In genomic region chr4:139082790-139083564, GRCm38 (mm10) we compare ENCODE assay signal across 10 mouse cellular contexts. TPM values are rescaled to one million over a fixed set of nuclear protein-coding genes. Genes with fewer than 3 reads are reported as not detected.
A peak's percentile ranks its signal among the peaks of the same experiment; 100 is the strongest.
DNase-seq lines count a peak whose midpoint lies in the region; ATAC-seq and TF ChIP-seq lines count a peak whose summit lies in the region.
"Had no signal": no experiment of that assay in that cellular context is flagged by ENCODE, and none has a peak within 500 bp of the region (broad histone marks: within the 10 kb centered on the region; RNA-seq: fewer than 3 reads in every experiment).

No protein-coding gene starts in this region.

- H3K4me3 ChIP-seq in forebrain, embryonic 11.5 days (ENCODE audit: low read depth, low read length) = no peak overlapping the region
- H3K4me3 ChIP-seq in midbrain, embryonic 11.5 days (ENCODE audit: low read depth, low read length) = no peak overlapping the region
- H3K4me3 ChIP-seq in thymus, adult 2 months (ENCODE audit: control insufficient read depth, insufficient read depth, low read length) = no peak overlapping the region

- no peak for TF ChIP-seq CTCF in thymus, adult 2 months (IDR thresholded peaks at IDR 0.05; ENCODE audit: borderline replicate concordance, control insufficient read depth, extremely low read depth, insufficient read depth, low read length, poor library complexity)

- ATAC-seq in forebrain, embryonic 11.5 days (replicated peaks; ENCODE audit: low FRiP score) = peak; percentile 71
- ATAC-seq in midbrain, embryonic 11.5 days (ENCODE audit: low FRiP score) = peak; percentile 79
- ATAC-seq: Patski had no signal

- H3K4me1 ChIP-seq in forebrain, embryonic 11.5 days (replicated peaks; ENCODE audit: control insufficient read depth, insufficient read depth, low read length) = peaks cover 9% of the 10 kb centered on the region
- peaks cover 14% of the 10 kb centered on the region for H3K4me1 ChIP-seq in midbrain, embryonic 11.5 days (ENCODE audit: control insufficient read depth, insufficient read depth, low read length)
- no peaks in the 10 kb centered on the region for H3K4me1 ChIP-seq in thymus, adult 2 months (replicated peaks; ENCODE audit: control insufficient read depth, insufficient read depth, low read length)

- intact Hi-C loops in left cerebral cortex, postnatal 14 days (cut with DNase I) = no loop called here
- intact Hi-C loops in left cerebral cortex, postnatal 25 days (cut with DNase I) = no loop called here

- no peaks in the 10 kb centered on the region; the same call in 1 of the 2 replicates for H3K27me3 ChIP-seq in forebrain, embryonic 11.5 days (ENCODE audit: control insufficient read depth, insufficient read depth, low read length)
- no peaks in the 10 kb centered on the region for H3K27me3 ChIP-seq in midbrain, embryonic 11.5 days (ENCODE audit: control insufficient read depth, insufficient read depth, low read length)
- H3K27me3 ChIP-seq in thymus, adult 2 months (ENCODE audit: control insufficient read depth, insufficient read depth, low read length) = no peaks in the 10 kb centered on the region
- H3K27me3 ChIP-seq: Patski had no signal

- no peak for TF ChIP-seq POLR2A in thymus, adult 2 months (IDR thresholded peaks at IDR 0.05; ENCODE audit: control insufficient read depth, extremely low read depth, insufficient read depth, low read length, poor library complexity)

- H3K4me2 ChIP-seq in forebrain, embryonic 11.5 days (ENCODE audit: low read depth, low read length, severe bottlenecking) = peak overlapping the region; percentile 32; the same call in 1 of the 2 replicates
- H3K4me2 ChIP-seq in midbrain, embryonic 11.5 days = peak overlapping the region; percentile 18; the same call in 1 of the 2 replicates

- peak overlapping the region; percentile 44; the same call in 1 of the 2 replicates for H3K9ac ChIP-seq in forebrain, embryonic 11.5 days (ENCODE audit: low read length)
- peak overlapping the region; percentile 35 for H3K9ac ChIP-seq in midbrain, embryonic 11.5 days (ENCODE audit: low read length)

- 38% methylated on average over 12 of the region's 12 CpGs for WGBS in forebrain, embryonic 11.5 days
- 23% methylated on average over 12 of the region's 12 CpGs for WGBS in midbrain, embryonic 11.5 days
- WGBS in thymus, adult 2 months = 68% methylated on average over 12 of the region's 12 CpGs

- H3K9me3 ChIP-seq in forebrain, embryonic 11.5 days (ENCODE audit: control insufficient read depth, low read length) = no peaks in the 10 kb centered on the region
- H3K9me3 ChIP-seq in midbrain, embryonic 11.5 days (ENCODE audit: control insufficient read depth, low read length) = no peaks in the 10 kb centered on the region

- DNase-seq in left cerebral cortex, postnatal 14 days (ENCODE audit: low spot score in 2 of 2) = peak; percentile 66 to 79
- no peak for DNase-seq in left cerebral cortex, postnatal 25 days (ENCODE audit: low spot score in 2 of 2)
- peak; percentile 66 for DNase-seq in embryo, embryonic 11 days
- peak; percentile 71 for DNase-seq in forebrain, embryonic 11.5 days (ENCODE audit: low spot score)
- DNase-seq in midbrain, embryonic 11.5 days (ENCODE audit: low spot score, missing footprints) = peak; percentile 92
- DNase-seq in ovary, postnatal 10 days (ENCODE audit: low spot score) = no peak
- DNase-seq in thymus, postnatal 36 days = no peak
- no peak for DNase-seq in thymus, adult 2 months
- DNase-seq: thymus, postnatal 25 days had no signal

- H3K27ac ChIP-seq in forebrain, embryonic 11.5 days (ENCODE audit: low read depth, low read length) = no peak overlapping the region; the same call in 1 of the 2 replicates
- no peak overlapping the region for H3K27ac ChIP-seq in midbrain, embryonic 11.5 days (ENCODE audit: low read depth, low read length)
- no peak overlapping the region for H3K27ac ChIP-seq in thymus, adult 2 months (ENCODE audit: control insufficient read depth, insufficient read depth, low read length)

- H3K36me3 ChIP-seq in forebrain, embryonic 11.5 days (ENCODE audit: control insufficient read depth, insufficient read depth, low read length) = no peaks in the 10 kb centered on the region
- no peaks in the 10 kb centered on the region for H3K36me3 ChIP-seq in midbrain, embryonic 11.5 days (ENCODE audit: control insufficient read depth, insufficient read depth, low read length)
- H3K36me3 ChIP-seq in thymus, adult 2 months (ENCODE audit: control insufficient read depth, insufficient read depth, low read length) = no peaks in the 10 kb centered on the region

RNA-seq across cellular contexts. Expression of gene Htr6, which starts 7.6 kb away (rescaled TPM):
- total RNA-seq in left cerebral cortex, postnatal 14 days (2021) = 1 to 10 TPM; 5.4 to 6.2 TPM
- total RNA-seq in left cerebral cortex, postnatal 25 days (2021) = 1 to 10 TPM; 6.4 to 6.6 TPM
- polyA plus RNA-seq in forebrain, embryonic 11.5 days (2014; fragmentation: Nextera tagmentation; extraction: Ambion mirVana) = 0.27 TPM in 1 of 2 replicates, not detected in the other
- polyA plus RNA-seq in midbrain, embryonic 11.5 days (2014; fragmentation: Nextera tagmentation; extraction: Ambion mirVana) = not detected in 2 replicates
- polyA plus RNA-seq in thymus, adult 2 months (2012; rRNA removed) = not detected in 2 replicates

RNA-seq across cellular contexts. Expression of gene Nbl1, which starts 9.8 kb away (rescaled TPM):
- total RNA-seq in left cerebral cortex, postnatal 14 days (2021) = 10 to 100 TPM; 43.8 to 50.2 TPM
- 10 to 100 TPM; 65.9 to 78.4 TPM for total RNA-seq in left cerebral cortex, postnatal 25 days (2021)
- 23.9 and 24.7 TPM in 2 replicates for polyA plus RNA-seq in forebrain, embryonic 11.5 days (2014; fragmentation: Nextera tagmentation; extraction: Ambion mirVana)
- 12.7 and 13.6 TPM in 2 replicates for polyA plus RNA-seq in midbrain, embryonic 11.5 days (2014; fragmentation: Nextera tagmentation; extraction: Ambion mirVana)
- 35.7 and 36.3 TPM in 2 replicates for polyA plus RNA-seq in thymus, adult 2 months (2012; rRNA removed)

RNA-seq across cellular contexts. Expression of gene Minos1, which starts 47.9 kb away (rescaled TPM):
- 100 to 1,000 TPM; 208 to 210 TPM for total RNA-seq in left cerebral cortex, postnatal 14 days (2021)
- total RNA-seq in left cerebral cortex, postnatal 25 days (2021) = 100 to 1,000 TPM; 215 to 218 TPM
- polyA plus RNA-seq in forebrain, embryonic 11.5 days (2014; fragmentation: Nextera tagmentation; extraction: Ambion mirVana) = 344 and 387 TPM in 2 replicates
- polyA plus RNA-seq in midbrain, embryonic 11.5 days (2014; fragmentation: Nextera tagmentation; extraction: Ambion mirVana) = 421 and 426 TPM in 2 replicates
- 38.0 and 65.3 TPM in 2 replicates for polyA plus RNA-seq in thymus, adult 2 months (2012; rRNA removed)

Comparison
In these comparisons a context has a peak if more than half of its experiments do, and no peak if none do; other contexts are left out.
1. DNase-seq: peak in left cerebral cortex, postnatal 14 days (2 of 2), embryo, embryonic 11 days (single experiment), forebrain, embryonic 11.5 days (single experiment) and midbrain, embryonic 11.5 days (single experiment); none in left cerebral cortex, postnatal 25 days (0 of 2), ovary, postnatal 10 days (single experiment), thymus, postnatal 36 days (0 of 2) and thymus, adult 2 months (single experiment).